Mouse (Mus musculus) megakaryocyte progenitor cell, adult 5-6 weeks (primary cell): ENCODE data around the gene Plcb4. TPM values are rescaled to one million over a fixed set of nuclear protein-coding genes. Genes with fewer than 3 reads are reported as not detected.
"Not testable (repeated sequence)": the region's sequence is repeated elsewhere in the genome, so short reads cannot be mapped to it uniquely, and the experiment has no call there.

ENCODE experiments used
- ATAC-seq: replicated peaks from 2 replicates; pipeline ENCODE4 v1.8.0; 2016; ENCODE audit warnings: mild to moderate bottlenecking, moderate TSS enrichment, inconsistent platforms; ENCODE audit not compliant: poor library complexity
- total RNA-seq, 2 experiments: library from RNA; stranded (forward) in 1 of 2; stranded (reverse) in 1 of 2; fragments of 157-497, 149-512 nt in 1 of 2; fragments of 200-1000 nt in 1 of 2; gene quantifications; 2 replicates each; pipeline versions ENCODE4 v1.2.3 to v1.2.4; 2015 to 2017

Gene Plcb4
- total RNA-seq, 2 experiments from 2014 or later: 17.7 to 29.9 TPM

GRCm38 (mm10) chr2:135712331-135712730 is 53.5 kb downstream of the Plcb4 start:
- ATAC-seq: peak; percentile 20; the same call in 1 of the 2 replicates

- ATAC-seq: no peak
Measured at GRCm38 (mm10) chr2:135712921-135713320, 54.1 kb downstream of the Plcb4 start.

GRCm38 (mm10) chr2:135716180-135716579 is 57.4 kb downstream of the Plcb4 start:
- ATAC-seq: no peak

GRCm38 (mm10) chr2:135717232-135718134 is 58.7 kb downstream of the Plcb4 start:
- peak; percentile 36 for ATAC-seq

- ATAC-seq: no peak
Measured at GRCm38 (mm10) chr2:135722109-135722508, 63.3 kb downstream of the Plcb4 start.

GRCm38 (mm10) chr2:135723387-135723786 is 64.6 kb downstream of the Plcb4 start:
- no peak for ATAC-seq

GRCm38 (mm10) chr2:135724489-135724888 is 65.7 kb downstream of the Plcb4 start:
- peak; percentile 37 for ATAC-seq

GRCm38 (mm10) chr2:135725362-135725761 is 66.6 kb downstream of the Plcb4 start:
- peak; percentile 86 for ATAC-seq

- no peak for ATAC-seq
Measured at GRCm38 (mm10) chr2:135727088-135727487, 68.3 kb downstream of the Plcb4 start.

- ATAC-seq: no peak
Measured at GRCm38 (mm10) chr2:135727925-135728324, 69.1 kb downstream of the Plcb4 start.

GRCm38 (mm10) chr2:135731591-135731990 is 72.8 kb downstream of the Plcb4 start:
- peak; percentile 78 for ATAC-seq

GRCm38 (mm10) chr2:135732651-135733050 is 73.8 kb downstream of the Plcb4 start:
- ATAC-seq: peak; percentile 22; the same call in 1 of the 2 replicates

GRCm38 (mm10) chr2:135733926-135734510 is 75.2 kb downstream of the Plcb4 start:
- ATAC-seq: no peak

GRCm38 (mm10) chr2:135737506-135737905 is 78.7 kb downstream of the Plcb4 start:
- peak; percentile 69 for ATAC-seq

- ATAC-seq: not testable (repeated sequence)
Measured at GRCm38 (mm10) chr2:135738022-135738780, 79.4 kb downstream of the Plcb4 start.

GRCm38 (mm10) chr2:135738950-135739349 is 80.1 kb downstream of the Plcb4 start:
- ATAC-seq: no peak

- no peak for ATAC-seq
Measured at GRCm38 (mm10) chr2:135742954-135743700, 84.3 kb downstream of the Plcb4 start.

- peak; percentile 40 for ATAC-seq
Measured at GRCm38 (mm10) chr2:135744711-135745110, 85.9 kb downstream of the Plcb4 start.

- peak; percentile 70 for ATAC-seq
Measured at GRCm38 (mm10) chr2:135745126-135745525, 86.3 kb downstream of the Plcb4 start.

- no peak for ATAC-seq
Measured at GRCm38 (mm10) chr2:135748441-135748840, 89.6 kb downstream of the Plcb4 start.

GRCm38 (mm10) chr2:135749606-135750005 is 90.8 kb downstream of the Plcb4 start:
- ATAC-seq: no peak
